Mouse (Mus musculus) forebrain, postnatal 0 days (tissue): ENCODE measurements around the gene Angptl8. TPM values are rescaled to one million over a fixed set of nuclear protein-coding genes. Genes with fewer than 3 reads are reported as not detected.

Source experiments
- ATAC-seq: fragments of 200-750 bp; cut with Nextera tagmentation; 2 replicates; pipeline ENCODE4 v1.8.0; 2017; ENCODE audit warnings: mild to moderate bottlenecking, moderate library complexity
- DNase-seq: peaks from one replicate; pipeline ENCODE4 v3.0.0-alpha.2; 2015
- H3K27ac ChIP-seq: fragments of 300-500 bp; sonication (generic); 2 replicates; pipeline ENCODE4 v1.5.1; 2014; ENCODE audit warnings: low read depth, mild to moderate bottlenecking, antibody characterized with exemption, low read length, moderate library complexity, mixed read lengths
- H3K27me3 ChIP-seq: fragments of 300-500 bp; sonication (generic); 2 replicates; pipeline ENCODE4 v1.6.1; 2014; ENCODE audit warnings: mild to moderate bottlenecking, low read length, mixed read lengths; ENCODE audit not compliant: insufficient read depth
- H3K36me3 ChIP-seq: fragments of 300-500 bp; sonication (generic); 2 replicates; pipeline ENCODE4 v1.6.1; 2014; ENCODE audit warnings: mild to moderate bottlenecking, moderate library complexity; ENCODE audit not compliant: insufficient read depth
- H3K4me1 ChIP-seq: fragments of 300-500 bp; sonication (generic); 2 replicates; pipeline ENCODE4 v1.6.1; 2014; ENCODE audit warnings: antibody characterized with exemption; ENCODE audit not compliant: insufficient read depth
- H3K4me2 ChIP-seq: fragments of 300-500 bp; sonication (generic); 2 replicates; pipeline ENCODE4 v1.6.1; 2014; ENCODE audit warnings: low read depth, mild to moderate bottlenecking, moderate library complexity
- H3K4me3 ChIP-seq: fragments of 300-500 bp; sonication (generic); 2 replicates; pipeline ENCODE4 v1.5.1; 2014; ENCODE audit warnings: low read depth, low read length, mixed read lengths
- H3K9ac ChIP-seq: fragments of 300-500 bp; sonication (generic); 2 replicates; pipeline ENCODE4 v1.6.1; 2014; ENCODE audit warnings: mild to moderate bottlenecking
- H3K9me3 ChIP-seq: fragments of 300-500 bp; sonication (generic); 2 replicates; pipeline ENCODE4 v1.6.1; 2016; ENCODE audit warnings: low read length
- CTCF ChIP-seq: sonication (generic); IDR thresholded peaks from 2 replicates; pipeline ENCODE4 v1.5.1; 2016; ENCODE audit warnings: antibody characterized with exemption, control low read depth, low read depth
- WGBS: fragments of 180-500 bp; shearing (Covaris S2); extraction: QIAGEN DNeasy Blood & Tissue Kit; methylation state at CpG from one replicate; pipeline ENCODE4 v1.1.7; 2014; 5-methylcytosine and 5-hydroxymethylcytosine counted together
- polyA plus RNA-seq: library from polyadenylated mRNA; unstranded; fragments of >200 nt; fragmentation: Nextera tagmentation; extraction: Ambion mirVana; gene quantifications from 2 replicates; pipeline ENCODE4 v1.2.1, GENCODE M21; 2015
- total RNA-seq: library from RNA; depleted of rRNA; stranded (reverse); fragments of >200 nt; gene quantifications from 2 replicates; pipeline ENCODE4 v1.2.3, GENCODE M21; 2014

Angptl8 gene
- total and polyA plus RNA-seq, 2 experiments from 2014 or later: 0.18 TPM; not detected in 1

DNA sequence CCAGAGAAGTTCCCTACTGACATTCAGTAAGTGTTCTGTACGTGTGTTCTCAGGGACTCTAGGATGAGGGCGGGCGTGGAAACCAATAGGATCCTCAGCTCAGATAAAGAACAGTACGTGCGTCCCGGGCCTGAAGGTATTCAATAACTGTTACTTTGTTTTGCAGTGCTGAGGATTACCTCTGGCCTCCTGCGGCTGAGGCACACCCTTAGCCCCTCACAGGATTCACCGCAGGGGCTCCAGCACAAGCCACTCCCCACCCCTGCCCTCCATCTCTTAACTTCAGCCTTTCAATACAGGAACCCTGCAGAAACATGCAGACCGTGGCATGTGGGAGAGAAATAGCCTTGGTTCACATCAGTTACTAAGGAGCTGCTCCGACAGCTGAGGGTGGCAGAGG is 12.6 kb downstream of the Angptl8 start:
- 0 out of 2 replicates have a peak overlapping the region, but pooled peaks have one; percentile 29 for H3K27ac ChIP-seq

DNA sequence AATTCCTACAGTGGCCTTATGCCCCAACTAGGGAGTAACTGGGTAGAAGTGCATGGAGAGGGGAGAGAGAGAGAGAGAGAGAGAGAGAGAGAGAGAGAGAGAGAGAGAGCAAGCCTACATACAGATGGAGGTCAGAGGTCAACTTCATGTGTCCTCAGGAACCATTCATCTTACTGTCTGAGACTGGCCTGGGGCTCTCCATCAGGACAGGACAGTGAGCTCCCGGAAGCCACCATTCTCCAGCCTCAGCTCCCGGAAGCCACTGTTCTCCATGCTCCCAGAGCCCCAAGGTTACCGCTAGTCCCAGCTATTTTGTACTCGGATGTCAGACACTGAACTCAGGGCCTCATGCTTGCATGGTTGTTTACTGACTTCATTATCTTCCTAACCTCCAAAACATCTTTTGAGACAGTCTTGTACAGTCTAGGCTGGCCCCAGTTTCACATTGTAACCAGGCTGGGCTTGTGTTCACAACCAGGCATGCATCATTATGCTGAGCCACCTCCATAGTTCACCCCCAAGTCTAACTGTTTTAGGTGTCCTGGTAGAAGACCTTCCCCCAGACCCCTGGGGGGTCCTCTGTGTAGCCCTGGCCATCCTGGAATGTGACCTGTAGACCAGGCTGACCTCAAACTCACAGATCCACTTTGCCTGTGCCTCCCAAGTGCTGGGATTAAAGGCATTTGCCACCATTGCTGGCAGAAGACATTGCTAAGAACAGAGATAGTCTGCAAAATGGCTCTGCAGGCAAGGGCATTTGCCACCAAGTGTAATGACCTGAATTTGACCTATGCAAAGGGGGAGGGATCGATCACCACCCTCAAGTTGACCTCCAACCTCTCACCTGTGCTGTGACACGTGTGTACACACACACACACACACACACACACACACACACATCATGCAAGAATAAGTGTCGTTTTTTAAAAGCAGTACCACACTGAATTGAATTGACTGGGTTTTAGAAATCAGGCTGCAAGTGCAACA is 14.7 kb downstream of the Angptl8 start:
- ATAC-seq: no peak
- Histone ChIP-seq H3K4me2 (no peak overlapping the region; the same call in 1 of the 2 replicates), H3K4me1 (no peaks in the 10 kb centered on the region), H3K27me3 (no peaks in the 10 kb centered on the region), H3K27ac (no peak overlapping the region), H3K9me3 (no peaks in the 10 kb centered on the region), H3K36me3 (no peaks in the 10 kb centered on the region), H3K9ac (no peak overlapping the region), H3K4me3 (no peak overlapping the region)
- TF ChIP-seq CTCF: no peak
- 82% methylated on average over 7 of the region's 7 CpGs for WGBS
- no peak for DNase-seq

More for the DNA sequence above, 12.6 kb downstream of the Angptl8 start:
- no peak overlapping the region for H3K4me3 ChIP-seq
- 26% methylated on average over 10 of the region's 10 CpGs for WGBS
- H3K4me1 ChIP-seq: no peaks in the 10 kb centered on the region
- H3K4me2 ChIP-seq: no peak overlapping the region
- no peak overlapping the region for H3K9ac ChIP-seq
- ATAC-seq (no peak), DNase-seq (no peak)
- TF ChIP-seq CTCF: no peak
- H3K9me3 ChIP-seq: no peaks in the 10 kb centered on the region
- no peaks in the 10 kb centered on the region for H3K27me3 ChIP-seq
- no peaks in the 10 kb centered on the region for H3K36me3 ChIP-seq

DNA sequence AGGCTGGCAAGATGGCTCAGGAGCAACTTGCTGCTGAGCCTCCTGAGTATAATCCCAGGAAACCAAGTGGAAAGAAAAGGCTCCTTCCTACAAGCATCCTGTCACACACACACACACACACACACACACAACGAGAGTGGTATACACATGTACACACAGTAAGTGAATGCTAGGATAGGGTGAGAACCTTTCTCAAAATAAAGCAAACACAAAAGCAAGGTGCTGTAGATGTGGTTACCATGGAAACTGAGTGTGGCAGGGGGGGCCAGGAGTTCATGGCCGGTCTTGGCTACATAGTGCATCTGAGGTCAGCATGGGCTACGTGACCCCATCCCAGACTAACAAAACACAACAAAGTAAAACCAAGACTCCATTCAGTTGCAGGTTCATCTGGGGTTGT is 15.8 kb downstream of the Angptl8 start:
- Histone ChIP-seq H3K4me3 (no peak overlapping the region), H3K27me3 (no peaks in the 10 kb centered on the region), H3K9me3 (no peaks in the 10 kb centered on the region), H3K9ac (no peak overlapping the region), H3K27ac (no peak overlapping the region), H3K4me1 (no peaks in the 10 kb centered on the region), H3K36me3 (no peaks in the 10 kb centered on the region), H3K4me2 (no peak overlapping the region; the same call in 1 of the 2 replicates)
- no peak for TF ChIP-seq CTCF
- 65% methylated on average over 3 of the region's 3 CpGs for WGBS
- ATAC-seq (no peak), DNase-seq (no peak)

DNA sequence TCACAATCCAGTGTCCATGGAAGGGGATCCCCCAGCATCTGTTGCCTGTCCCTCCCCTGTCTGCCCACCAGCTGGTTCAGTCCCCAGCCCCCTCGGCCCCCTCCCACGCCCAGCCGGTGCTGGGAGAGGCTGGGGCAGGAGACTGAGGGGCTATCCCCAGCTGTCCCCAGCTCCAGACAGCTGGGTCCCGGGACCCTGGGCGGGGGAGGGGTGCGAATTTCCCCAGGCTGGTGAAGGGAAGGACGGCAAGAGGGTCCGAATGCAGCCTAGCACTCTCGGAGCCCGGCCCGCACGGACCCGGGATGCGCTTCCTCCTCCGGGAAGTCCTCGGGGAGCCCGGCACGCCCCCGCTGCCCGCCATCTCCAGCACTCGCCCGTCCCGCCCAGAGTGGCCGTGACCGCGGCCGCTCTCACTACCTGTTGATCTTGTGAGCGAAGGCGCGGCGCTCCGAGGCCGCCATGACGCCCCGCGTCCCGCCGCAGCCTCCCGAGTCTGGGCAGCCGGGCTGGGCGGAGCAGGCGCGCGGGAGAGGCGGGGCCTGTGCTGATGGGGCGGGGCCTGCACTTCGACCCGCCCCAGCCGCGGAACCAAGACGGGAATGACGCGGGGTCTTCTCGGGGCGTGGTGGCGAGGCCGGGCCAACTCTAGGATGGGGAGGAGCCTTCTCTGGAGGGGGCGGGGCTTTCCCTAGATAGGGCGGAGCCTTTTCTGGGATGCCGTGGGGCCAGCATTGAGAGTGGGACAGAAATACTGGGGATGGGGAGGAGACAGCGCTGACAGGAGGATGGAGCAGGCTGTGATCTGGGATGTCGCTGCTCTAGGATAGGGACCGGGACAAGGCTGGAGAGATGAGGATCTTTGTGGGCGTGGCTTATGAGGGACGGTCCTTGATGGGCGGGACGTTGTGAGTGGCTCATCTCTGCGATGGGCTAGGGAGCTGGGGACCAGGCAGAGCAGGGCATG is 17.1 kb downstream of the Angptl8 start, which contains the start of gene Dock6:
Gene Dock6 (minus strand): TSS at position 508 of the 964 bp plus-strand sequence.
- WGBS: 2% methylated on average over 68 of the region's 68 CpGs
- H3K4me3 ChIP-seq: peak within 1 kb of the TSS; percentile 45
- ATAC-seq: peak; percentile 91
- peak within 1 kb of the TSS; percentile 5; the same call in 1 of the 2 replicates for H3K27ac ChIP-seq
- peak; percentile 78 for DNase-seq
- H3K9ac ChIP-seq: peak within 1 kb of the TSS; percentile 51
- TF ChIP-seq CTCF: no peak
- H3K36me3 ChIP-seq: no peaks in the 10 kb centered on the region
- H3K27me3 ChIP-seq: no peaks in the 10 kb centered on the region
- H3K4me2 ChIP-seq: peak within 1 kb of the TSS; percentile 65
- H3K4me1 ChIP-seq: no peaks in the 10 kb centered on the region
- H3K9me3 ChIP-seq: no peaks in the 10 kb centered on the region

DNA sequence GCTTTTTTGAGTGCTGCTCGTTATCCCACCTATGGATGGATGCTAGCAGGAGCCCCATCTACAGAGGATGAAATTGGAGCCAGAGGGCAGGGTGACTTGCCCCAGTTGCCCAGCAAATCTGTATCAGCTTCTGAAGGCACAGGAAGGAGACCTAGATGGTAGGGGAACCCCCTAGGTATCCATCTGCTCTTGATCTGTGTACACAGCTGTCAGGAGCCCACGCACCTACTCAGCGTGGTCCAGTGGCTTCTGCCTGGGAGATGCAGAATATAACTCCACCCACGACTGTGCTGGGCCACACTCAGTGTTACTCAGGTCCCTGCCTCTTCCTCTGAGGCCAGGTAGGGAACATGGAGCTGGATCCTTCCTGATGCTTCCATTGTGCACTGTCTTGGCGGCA is 18.7 kb downstream of the Angptl8 start:
- Histone ChIP-seq H3K4me1 (no peaks in the 10 kb centered on the region), H3K9me3 (no peaks in the 10 kb centered on the region), H3K9ac (no peak overlapping the region), H3K27me3 (no peaks in the 10 kb centered on the region), H3K4me3 (no peak overlapping the region), H3K27ac (no peak overlapping the region), H3K36me3 (no peaks in the 10 kb centered on the region), H3K4me2 (no peak overlapping the region)
- WGBS: 83% methylated on average over 5 of the region's 5 CpGs
- no peak for TF ChIP-seq CTCF
- DNase-seq (no peak), ATAC-seq (no peak)

DNA sequence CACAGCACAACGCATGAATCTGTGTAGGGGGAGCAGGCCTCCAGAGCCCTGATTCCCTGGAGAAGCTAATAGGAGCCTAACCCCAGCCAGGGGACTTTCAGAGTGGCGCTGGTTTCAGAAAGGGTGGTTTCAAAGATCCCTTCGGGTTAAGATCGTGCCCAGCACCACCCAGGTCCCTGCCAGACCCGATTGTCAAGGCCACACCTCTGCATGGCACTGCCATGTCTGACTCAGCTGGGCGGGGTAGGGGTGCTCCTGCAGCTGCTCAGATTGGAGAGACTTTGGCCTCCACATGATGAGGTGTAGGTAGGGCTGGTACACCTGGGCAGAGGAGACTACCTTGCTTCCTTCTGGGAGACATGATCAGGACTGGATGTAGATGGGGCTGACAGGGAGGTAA is 19.6 kb downstream of the Angptl8 start:
- 87% methylated on average over 6 of the region's 6 CpGs for WGBS
- Histone ChIP-seq H3K4me2 (no peak overlapping the region), H3K9me3 (no peaks in the 10 kb centered on the region), H3K27ac (no peak overlapping the region), H3K27me3 (no peaks in the 10 kb centered on the region), H3K4me1 (no peaks in the 10 kb centered on the region), H3K36me3 (no peaks in the 10 kb centered on the region), H3K4me3 (no peak overlapping the region), H3K9ac (no peak overlapping the region)
- no peak for ATAC-seq
- no peak for DNase-seq
- TF ChIP-seq CTCF: no peak
